Mouse (Mus musculus): ENCODE results near the gene Fxyd6.

Fxyd6 gene

DNA sequence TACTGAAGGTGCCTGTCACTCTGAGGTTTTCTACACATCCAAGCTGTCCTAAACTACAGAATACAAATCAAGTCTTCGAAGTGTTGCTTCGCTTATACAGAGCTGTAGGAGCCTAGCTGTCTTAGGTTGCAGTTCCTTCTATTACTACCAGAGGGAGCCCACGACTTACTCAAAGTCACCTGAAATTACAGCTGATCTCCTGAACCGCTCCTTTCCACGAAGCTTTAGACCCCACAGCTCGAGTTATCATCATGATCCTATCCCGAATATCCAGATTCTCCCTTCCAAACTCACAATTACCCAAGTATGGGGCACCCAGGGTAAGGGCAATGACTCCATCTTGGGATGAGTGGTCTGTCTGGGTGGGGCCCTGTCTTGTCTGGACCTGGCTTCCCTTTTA, 41.8 kb downstream of the Fxyd6 start:
- DNase-seq (ENCODE audit: low read depth, low spot score): peak; percentile 49

DNA sequence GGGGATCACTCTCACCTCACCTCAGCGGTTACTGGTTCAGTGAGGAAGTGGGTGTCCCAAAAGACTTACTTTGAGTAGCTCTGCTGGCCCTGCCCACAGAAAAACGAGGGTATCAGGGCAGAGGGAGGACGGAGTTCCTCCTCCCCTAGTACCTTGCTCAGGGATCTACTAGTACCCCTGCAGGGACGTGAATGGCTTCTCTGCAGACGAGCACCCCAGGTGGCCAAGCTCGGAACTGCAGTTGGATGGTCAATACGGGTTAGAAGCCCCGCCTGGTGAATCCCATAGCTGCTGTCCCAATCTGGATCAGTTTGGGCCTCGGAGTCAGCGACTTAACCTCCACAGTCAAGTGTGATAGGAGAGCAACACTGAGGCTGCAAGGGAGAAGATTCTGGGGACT, 42.3 kb downstream of the Fxyd6 start:
- peak; percentile 68 for DNase-seq (ENCODE audit: low read depth, low spot score)

DNA sequence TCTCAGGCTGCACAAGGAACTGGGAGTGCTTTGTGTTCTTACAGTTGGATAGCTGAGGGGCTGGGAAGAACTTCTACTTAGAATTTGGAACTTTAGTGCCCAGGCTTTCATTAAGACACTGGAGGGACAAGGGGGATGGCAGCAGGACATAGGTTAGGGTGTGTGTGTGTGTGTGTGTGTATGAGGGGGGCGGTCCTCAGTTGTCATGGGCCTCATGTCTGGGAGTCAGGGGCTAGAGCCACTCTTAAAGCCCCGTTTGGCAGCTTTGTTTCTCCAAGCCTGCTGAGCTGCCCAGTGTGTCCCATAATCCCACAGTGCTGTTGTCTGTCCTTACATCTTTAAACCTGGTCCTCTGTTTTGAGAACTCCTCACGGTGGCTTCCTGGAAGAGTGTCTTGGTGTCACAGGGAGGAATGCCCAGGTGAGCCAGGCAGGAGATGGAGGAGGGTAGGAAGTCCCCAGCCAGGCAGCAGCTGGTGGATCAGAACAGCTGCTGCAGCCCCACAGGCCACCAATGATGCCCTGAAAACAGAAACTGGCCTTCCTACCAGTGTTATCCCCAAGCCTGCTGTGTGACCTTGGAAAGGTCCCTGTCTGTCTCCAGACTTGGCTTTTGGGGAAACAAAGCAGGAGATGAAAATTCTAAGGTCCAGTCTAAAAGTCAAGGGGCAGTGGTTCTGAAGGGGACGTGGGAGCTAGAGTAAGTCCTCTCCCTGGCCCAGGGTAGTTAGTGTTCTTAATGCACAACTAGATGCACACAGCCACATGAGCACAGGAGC, 42.9 kb downstream of the Fxyd6 start:
- no peak for DNase-seq (ENCODE audit: low read depth, low spot score)

DNA sequence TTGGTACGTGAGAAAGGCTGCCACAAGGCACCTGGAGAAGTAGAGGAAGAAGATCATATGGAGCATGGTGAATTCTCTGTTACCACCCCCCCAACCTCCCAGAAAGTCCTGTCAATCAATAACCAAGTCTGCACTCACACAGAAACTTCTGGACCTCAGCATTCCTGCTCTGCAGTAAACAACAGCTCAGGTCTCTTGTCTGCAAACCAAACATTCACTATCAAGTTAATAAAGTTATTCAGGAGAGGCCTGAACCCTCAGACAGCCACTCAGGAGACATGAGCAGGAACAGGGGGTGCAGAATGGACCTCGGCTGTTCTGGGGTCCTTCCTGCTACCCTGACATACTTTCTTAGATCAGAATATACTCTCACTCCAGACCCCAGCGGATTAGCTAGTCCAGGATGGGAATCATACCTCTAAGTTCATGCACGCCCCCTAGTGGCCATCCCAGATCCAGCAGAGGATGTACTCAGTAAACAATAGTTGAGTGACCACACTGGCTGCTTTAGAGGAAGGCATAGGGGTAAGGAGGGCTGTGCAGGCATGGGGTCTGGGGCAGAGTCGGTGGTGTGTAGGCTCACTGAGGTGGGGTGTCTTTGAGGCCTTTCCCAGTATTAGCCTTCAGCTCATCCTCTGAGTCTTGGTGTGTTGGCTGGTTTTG, 43.6 kb downstream of the Fxyd6 start:
- DNase-seq (ENCODE audit: low read depth, low spot score): peak; percentile 10

DNA sequence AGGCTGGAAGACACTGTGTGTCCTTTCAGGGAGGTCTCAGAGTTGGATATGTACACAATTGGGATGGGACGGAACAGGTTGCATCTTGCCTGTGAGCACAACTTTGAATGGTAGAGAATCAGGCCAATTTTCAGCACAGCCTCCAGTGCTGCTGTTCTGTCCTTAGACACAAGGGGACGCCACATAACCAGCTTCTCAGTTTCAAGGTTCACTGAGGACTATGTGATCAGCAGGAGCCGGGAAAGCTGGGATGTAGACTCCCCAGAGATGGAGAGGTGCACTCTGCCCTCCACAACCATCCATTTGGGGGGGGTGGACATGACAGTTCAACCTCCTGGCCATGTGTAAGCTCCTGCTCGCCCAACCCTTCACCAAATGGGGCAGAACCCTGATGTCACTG, 45.9 kb downstream of the Fxyd6 start:
- peak; percentile 53 for DNase-seq (ENCODE audit: low read depth, low spot score)

DNA sequence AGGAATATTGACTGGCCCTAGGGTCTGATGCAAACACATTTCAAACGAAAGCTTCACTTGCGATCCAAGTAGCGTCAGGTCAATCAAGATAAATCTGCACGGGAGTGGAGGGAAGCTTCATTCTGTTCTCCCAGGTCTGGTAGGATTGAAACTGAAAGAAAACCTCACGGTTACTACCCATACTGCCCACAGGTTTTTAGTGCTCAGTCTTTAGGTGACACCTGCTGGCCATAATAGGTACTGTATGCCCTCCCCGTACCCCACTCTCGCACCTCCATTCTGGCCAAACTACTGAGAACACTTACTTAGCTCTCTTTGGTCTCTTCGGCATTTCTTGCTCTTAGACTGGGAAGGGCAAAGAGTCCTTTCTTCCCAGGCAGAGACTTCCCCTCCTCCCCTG, 47.3 kb downstream of the Fxyd6 start:
- DNase-seq (ENCODE audit: low read depth, low spot score): peak; percentile 68

DNA sequence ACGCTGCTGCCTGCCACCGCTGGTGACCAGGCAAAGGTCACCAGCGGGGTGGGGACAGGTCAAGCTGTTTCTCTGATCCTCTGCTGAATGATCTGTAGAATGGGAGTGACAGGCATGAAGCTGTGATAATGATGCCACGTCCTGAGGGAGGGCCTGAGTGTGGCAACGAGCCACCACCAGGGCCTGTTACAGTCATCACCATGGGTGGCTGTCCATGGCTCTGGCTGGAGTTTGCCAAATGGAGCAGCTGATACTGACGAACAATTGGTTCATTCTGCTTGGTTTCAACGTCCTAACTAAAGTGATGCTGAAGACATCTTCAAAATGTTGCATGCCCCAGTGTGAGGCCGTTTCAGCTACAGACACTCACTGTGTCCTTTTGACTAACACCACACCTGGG, 48.3 kb downstream of the Fxyd6 start:
- no peak for DNase-seq (ENCODE audit: low read depth, low spot score)

DNA sequence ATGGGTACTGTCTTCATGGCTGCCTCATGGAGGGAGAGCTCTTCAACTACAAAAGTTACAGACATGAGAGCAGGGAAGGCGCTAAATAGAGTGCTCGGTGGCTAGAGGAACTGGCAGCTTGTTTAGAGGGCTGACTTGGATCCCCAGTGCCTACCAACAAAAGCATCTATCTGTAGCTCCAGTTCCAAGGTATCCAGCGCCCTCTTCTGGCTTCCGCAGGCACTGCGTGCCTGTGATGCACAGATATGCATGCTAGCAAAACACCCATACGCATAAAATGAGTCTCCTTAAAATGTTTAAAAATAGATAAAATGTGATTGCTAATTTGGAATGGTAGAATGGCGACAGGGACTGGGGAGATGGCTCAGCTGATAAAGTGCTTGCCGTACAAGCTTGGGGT, 51.2 kb downstream of the Fxyd6 start:
- DNase-seq (ENCODE audit: low read depth, low spot score): peak; percentile 6

DNA sequence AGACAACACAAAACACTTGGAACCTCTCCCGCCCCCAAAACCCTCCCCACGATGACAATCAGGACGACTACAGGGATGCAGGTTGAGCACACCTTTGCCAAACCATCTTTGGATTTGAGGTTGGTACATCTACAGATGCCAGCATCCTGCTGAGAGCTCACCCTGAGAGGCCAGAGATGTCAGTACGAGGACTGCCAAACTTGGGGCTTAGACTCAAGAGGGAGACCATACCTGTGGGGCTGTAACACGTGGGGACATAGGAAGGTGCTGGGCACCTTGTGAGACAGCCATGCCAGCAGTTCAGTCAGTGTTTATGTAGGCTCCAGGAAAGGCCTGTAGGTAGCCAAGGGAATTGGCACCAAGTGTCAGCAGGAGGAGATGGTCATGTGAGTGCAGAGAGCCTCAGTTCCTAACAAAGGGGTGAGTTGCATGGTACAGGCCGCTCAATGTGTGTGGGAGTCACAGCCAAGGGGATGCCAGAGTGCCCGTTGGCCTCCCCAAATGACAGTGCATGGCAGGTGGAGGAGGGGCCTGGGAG, 52.8 kb downstream of the Fxyd6 start:
- no peak for DNase-seq (ENCODE audit: low read depth, low spot score)

DNA sequence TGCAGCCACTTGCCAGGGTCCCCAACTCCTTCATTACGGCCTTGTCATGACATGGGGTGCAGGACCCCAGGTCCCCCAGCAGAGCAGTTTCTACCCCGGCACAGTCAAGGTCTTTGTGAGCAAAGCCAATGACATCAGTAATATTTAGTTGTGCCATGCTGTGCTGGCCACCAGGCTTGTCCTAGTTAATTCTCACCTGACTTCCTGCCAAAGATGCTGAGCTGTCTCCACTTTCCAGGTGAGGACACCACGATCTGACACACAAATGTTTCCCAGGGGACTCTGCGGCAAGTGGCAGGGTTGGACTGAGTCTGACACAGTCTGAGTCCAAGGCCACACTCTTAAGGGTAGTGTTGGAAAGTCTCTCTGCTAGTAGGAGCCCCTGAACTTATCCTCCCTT, 56.5 kb downstream of the Fxyd6 start, which contains the start of gene Dscaml1:
Gene Dscaml1, plus strand, starts transcription at position 173 of the 400 bp plus-strand sequence.
- DNase-seq (ENCODE audit: low read depth, low spot score): no peak

DNA sequence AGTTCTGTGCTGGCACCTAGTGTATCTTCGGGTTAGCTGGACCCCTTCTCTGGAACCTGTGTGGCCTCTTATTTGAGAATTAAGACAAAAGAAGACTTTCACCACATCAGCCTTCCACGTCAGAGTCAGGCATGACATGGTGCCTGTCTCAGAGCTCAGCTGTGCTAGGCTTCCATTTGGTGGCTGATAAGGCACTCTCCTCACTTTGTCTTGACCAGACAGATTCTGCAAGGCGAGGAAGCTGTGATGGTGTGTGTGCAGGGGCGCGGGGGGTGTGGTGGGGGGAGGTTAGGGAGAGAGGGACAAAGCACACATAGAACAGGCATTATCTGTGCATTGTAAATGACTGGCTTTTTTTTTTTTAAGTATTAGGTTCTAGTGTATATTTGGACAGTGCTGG, 59.4 kb downstream of the Fxyd6 start:
- no peak for DNase-seq (ENCODE audit: low read depth, low spot score)

DNA sequence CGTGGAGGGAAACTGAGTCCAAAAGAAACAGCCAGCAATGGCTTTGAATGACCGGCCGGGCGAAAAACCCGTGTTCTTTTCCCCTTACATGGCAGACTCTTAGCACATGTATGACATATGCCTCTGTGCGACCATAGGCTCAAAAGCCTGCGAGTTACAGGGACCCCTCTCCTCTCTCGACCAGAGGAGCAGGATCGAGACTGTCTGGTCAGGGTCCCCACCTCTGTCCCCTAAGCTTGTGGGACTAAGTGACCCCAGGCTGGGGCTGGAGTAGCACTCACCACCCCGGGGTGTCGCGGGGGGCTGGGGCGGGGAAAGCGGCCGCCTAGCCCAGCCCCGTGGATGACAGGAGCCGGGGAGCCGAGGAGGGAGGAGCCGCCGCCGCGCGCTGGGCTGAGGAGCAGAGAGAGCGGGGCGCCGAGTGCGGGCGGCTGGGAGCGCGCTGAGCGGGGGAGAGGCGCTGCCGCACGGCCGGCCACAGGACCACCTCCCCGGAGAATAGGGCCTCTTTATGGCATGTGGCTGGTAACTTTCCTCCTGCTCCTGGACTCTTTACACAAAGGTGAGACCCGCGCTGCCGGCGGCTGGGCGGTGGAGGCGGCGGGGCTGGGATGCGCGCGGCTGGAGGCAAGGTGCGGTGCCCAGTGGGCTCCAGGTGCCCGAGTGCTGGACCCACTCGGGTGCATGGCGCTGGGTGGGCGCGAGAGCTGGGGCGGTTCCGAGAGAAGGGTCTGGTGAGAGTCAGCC, 60.1 kb downstream of the Fxyd6 start:
- DNase-seq (ENCODE audit: low read depth, low spot score): no peak

DNA sequence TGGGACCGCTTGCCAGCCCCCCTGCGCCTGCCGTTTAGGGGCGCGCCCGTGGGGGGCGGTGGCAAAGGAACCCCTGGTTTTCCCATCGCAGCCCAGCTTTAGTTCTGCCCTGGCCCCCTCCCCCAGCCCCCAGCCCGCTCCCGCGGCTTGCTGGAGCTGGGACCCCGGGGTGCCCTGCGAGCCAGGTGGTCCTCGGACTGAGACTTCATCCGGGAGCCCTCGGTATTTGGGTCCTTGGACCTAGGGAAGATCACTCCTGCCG, 60.6 kb downstream of the Fxyd6 start:
- DNase-seq (ENCODE audit: low read depth, low spot score): no peak

DNA sequence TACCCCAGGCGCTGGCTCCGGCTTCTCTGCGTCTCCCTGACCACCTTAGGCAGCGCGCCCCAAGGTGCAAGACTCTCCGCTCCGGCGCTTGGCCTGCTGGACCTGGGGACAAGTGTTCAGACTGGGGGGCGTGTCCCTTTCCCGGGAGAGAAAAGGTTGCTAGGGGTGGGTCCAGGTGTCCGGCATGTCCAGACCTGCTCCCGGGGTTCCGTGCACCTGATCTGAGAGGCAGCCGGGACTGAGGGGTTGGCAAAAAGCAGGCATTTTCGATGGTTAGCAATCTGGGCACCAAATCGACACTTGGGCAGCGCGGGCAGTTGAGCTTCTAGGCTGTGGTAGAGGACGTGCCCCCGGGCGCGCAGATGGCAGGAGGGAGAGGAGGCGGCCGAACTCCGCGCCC, 61.2 kb downstream of the Fxyd6 start:
- no peak for DNase-seq (ENCODE audit: low read depth, low spot score)

DNA sequence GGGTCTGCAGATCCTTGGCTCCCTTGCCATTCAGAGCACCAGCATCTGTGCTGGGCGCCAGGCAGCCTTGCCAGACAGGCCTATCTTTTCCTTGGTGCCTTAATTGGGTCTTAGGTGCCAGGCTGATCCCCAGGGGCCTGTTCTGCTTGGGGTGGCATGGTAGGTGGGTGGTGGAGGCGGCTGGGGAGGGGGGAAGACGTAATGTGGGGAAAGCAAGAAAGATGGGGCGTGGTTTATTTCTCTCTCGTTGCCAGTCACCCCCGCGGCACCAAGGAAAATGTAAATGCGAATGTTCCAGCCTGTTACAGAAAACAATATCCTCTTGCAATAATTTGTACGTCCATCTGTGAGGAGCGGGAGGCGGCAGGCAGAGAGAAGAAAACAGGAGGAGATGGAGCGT, 62.7 kb downstream of the Fxyd6 start:
- no peak for DNase-seq (ENCODE audit: low read depth, low spot score)

DNA sequence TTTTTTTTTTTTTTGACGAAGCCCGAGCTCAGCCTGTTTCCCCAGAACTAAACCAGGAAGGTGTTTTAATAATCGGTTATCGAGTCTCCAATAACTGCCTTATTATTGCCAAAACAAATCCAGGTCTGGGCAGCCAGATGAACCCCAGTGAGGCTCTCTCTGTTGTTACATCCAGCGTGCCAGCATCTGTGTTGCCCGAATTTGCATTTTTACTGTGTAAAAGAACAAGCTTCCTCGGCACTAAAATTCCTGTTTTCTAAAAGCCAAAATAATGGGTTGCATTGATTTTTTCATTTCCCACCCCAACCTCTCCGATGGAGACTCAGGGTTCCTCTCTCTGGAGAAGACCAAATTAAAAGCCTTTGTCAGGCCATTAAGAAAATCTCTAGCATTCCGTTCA, 63.1 kb downstream of the Fxyd6 start:
- DNase-seq (ENCODE audit: low read depth, low spot score): no peak

DNA sequence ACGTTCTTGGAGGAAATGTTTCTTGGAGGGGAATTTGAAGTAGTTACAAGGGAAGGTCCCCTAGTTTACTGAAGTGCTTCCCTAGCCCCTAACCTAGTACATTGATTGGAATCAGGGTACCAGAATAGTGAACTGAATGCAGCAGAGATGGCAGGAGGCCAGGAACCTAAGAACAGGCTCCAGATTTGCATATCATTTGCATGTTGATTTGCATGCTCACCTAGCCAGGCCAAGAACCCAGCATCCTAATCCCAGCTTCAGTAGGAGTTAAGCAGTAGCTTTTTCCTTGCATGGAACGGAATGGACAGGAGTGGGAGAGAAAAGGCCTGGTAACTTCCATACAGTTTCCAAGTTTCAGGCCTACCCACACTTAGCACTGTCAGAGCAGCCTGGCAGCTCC, 64.2 kb downstream of the Fxyd6 start:
- DNase-seq (ENCODE audit: low read depth, low spot score): no peak

DNA sequence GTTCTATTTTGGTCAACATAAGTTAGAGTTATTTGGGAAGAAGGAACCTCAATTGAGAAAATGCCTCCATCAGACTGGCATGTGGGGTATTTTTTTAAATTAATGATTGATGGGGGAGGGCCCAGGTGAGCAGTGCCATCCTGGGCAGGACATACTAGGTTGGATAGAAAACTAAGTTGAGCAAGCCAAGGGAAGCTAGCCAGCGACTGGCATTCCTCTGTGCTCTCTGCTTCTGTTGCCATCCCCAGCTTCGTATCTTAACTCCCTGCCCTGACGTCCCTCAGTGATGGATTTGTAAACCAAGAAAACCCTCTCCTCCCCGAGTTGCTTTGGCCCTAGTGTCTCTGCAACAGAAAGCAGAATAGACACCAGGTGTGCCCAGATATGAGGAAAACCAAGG, 69.0 kb downstream of the Fxyd6 start:
- DNase-seq (ENCODE audit: low read depth, low spot score): no peak

DNA sequence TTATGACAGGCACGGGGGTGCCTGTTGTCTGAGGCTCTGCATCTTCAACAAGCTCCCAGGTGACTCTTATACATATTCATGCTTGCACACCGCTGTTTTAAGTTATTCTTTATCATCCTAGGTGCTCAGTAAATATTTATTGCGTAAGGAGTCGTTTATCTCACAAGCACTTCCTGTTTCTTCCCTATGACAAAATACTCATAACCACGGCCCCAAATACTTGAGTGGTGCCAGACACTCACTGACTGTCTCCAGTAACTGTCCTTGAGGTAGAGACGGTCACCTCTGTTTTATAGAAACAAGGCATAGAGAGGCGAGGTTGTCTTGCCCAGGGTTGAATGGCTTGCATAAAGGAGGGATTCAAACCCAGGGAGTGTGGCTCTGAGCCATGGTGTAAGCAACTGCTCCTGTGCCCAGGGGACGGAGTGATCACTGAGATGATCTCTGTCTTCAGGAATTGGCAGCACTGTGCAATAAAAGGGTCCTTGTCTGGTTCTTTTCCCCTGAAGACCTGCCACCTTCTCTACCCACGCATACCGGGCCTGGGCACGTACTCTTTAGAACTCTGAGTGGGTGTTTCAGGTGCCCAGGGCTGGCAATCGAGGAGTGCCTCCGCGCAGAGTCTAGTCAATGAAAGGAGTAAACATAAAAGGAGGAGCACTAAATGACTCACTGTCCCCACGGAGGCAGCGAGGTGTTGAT, 70.2 kb downstream of the Fxyd6 start:
- DNase-seq (ENCODE audit: low read depth, low spot score): no peak

DNA sequence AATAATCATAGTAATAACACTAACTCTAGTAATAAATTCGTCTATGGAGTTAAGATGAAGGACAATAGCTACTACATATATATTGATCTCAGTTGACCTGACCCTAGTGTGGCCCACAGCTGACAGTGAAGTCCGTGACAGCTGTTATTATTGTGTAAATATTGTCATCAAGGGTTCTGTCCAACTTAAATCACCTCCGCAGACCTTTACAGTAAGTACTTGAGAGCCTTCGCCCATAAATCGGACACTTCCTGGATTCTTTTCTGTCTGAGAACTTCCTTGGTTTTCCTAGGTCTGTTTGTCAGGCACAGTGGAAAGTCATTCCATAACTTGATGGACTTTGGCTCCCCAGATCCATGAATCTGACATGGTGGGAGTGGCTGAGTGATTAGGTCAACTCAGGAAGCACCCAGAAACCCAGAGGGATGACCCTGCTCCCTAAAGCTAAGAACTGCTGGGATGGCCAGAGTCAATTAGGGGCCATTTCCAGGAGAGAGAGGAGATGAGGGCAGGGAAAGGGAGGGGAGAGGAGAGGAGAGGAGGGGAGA, 74.3 kb downstream of the Fxyd6 start:
- DNase-seq (ENCODE audit: low read depth, low spot score): no peak
